Mouse (Mus musculus): Measurements from ENCODE around the gene Ank3.

Ank3 gene

GRCm38 (mm10) chr10:69485191-69485786, 86.7 kb downstream of the Ank3 start:
- DNase-seq, result no peak

- no peak for DNase-seq
Observed at GRCm38 (mm10) chr10:69490182-69490581, 91.6 kb downstream of the Ank3 start.

- no peak for DNase-seq
Observed at GRCm38 (mm10) chr10:69491975-69492374, 93.4 kb downstream of the Ank3 start.

GRCm38 (mm10) chr10:69497382-69497781, 98.8 kb downstream of the Ank3 start:
- DNase-seq, result no peak

- peak; percentile 82 for DNase-seq
Observed at GRCm38 (mm10) chr10:69500171-69500860, 101.7 kb downstream of the Ank3 start.

DNA sequence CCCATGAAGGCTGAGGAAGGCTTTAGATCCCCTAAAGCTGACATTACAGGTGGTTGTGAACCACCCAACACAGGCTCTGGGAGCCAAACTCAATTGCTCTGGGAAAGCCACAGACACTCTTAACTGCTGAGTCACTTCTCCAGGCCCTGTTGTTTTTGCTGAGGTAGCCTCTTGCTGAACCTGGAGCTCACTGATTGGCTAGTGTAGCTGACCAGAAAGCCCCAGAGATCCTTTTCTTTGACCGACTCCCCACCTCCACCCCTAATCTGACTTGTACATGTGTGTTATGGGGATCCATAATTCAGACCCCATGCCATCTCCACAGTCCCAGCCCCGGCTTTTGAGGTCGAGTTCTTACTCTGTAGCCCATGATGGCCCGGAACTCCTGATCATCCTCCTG, 105.2 kb downstream of the Ank3 start:
- no peak for DNase-seq

- no peak for DNase-seq
Observed at GRCm38 (mm10) chr10:69507719-69508118, 109.1 kb downstream of the Ank3 start.

DNA sequence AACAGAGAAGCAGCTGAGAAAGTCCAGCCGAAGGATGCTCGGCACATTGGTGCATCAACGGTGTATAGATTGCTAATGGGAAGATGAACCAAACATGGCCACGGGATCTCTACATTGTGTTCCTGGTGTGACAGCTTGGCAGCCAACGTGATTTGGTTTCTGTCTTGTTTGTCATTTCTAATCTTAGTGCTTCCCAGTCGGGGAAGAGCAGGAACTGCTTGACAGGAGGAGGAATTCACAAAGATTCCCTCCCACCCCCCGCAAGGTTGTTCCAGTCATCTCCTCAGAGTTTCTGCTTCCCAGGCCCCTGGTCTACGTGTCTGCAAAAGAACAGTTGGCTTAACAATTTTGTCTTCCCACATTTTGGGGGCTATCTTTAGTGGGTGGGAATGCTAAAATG, 111.8 kb downstream of the Ank3 start:
- no peak for DNase-seq

DNA sequence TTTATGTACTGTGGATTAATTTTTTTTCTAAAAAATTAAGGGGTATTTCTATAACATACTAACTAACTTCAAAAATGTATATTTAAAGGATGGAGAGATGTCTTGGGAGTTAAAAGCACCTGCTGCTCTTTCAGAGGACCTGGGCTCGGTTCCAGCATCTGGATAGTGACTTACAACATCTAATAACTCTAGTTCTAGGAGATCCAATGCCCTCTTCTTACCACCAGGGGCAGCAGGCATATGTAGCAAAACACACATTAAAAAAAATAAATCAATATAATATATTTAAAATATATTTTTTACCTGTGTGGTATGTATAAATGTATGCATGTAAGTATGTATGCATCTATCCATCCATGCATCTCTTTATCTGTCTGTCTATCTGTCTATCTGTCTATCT, 112.7 kb downstream of the Ank3 start:
- DNase-seq, result no peak

GRCm38 (mm10) chr10:69521977-69522376, 123.4 kb downstream of the Ank3 start:
- DNase-seq, result no peak

- DNase-seq, result no peak
Observed at GRCm38 (mm10) chr10:69523202-69523601, 124.6 kb downstream of the Ank3 start.

DNA sequence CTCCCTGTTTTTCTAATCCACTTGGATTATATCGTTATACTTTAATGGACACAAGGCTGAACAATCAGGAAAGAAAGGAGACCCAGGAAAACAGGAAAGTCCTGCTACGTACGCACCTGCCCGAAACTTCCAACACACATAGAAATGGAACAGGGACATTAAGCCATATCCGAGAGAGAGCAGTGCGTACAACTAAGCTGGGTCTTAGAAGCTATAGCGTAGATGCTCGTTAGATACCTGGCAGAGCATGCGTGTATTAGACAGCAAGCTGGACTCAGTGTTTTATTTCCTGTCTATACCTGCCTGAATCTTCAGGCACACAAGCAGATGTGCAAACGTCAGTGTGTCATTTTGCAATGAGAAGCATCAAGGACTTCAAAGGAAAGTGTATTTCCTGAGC, 128.7 kb downstream of the Ank3 start:
- DNase-seq, result no peak

DNA sequence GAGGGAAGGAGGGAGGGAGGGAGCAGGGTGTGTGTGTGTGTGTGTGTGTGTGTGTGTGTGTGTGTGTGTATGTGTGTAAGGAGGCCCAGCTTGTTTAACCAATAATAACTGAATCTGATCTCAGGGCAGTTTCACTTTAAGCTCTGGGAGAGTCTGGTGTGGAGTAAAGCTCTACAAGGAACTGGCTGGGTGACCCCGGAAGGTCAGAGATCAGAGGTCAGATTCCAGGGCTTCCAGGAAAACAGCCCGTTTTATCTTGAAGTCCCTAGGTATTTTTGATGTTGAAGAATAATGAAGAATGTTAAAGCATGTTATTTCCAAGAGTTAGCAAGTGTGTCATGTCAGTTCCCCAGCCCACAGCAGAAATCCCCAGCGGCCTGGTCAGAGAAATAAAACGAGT, 130.2 kb downstream of the Ank3 start:
- peak; percentile 44 for DNase-seq

GRCm38 (mm10) chr10:69530326-69530725, 131.8 kb downstream of the Ank3 start:
- no peak for DNase-seq

DNA sequence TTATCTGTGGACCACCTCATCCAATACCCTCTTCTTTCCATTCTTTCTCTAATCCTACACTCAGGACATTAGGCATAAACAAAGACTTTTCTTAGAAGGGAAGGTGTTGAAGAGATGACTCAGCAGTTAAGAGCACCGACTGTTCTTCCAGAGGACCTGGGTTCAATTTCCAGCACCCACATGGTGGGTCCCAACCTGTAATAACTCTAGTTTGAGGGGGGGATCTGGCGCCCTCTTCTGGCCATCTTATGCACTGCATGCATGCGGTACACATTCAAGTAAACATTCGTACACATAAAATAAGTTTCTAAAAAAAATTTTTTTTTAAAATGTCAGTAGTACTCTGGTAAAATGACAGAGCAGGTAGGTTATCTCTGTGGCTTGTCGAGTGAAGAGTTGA, 133.0 kb downstream of the Ank3 start:
- DNase-seq, result no peak

DNA sequence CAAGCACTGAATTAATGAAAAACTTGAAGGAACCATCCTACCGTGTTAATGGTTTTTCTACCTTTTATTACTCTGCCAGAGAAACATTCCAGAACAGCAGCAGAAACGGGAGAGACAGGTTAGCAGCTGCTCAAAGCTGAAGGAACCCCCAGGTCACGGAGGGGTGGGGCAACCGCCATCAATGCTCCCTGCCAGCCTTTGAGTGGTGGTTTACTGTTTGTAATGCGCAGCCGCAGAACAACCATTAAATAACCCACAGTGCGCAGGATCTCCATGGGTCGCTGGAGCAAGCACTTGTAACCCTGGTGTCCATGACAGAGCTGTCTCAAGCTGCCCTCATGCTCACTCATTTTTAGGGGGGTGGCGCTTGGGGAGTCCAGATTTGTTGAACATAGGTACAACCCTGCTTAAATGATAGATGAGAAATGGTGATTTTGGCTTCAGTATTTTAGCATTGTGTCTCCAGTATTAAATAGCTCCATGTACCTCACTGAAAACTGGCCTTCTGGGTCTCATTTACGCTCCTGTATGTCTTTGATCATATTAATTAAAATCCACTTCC, 133.7 kb downstream of the Ank3 start:
- no peak for DNase-seq

- DNase-seq, result peak; percentile 85
Observed at GRCm38 (mm10) chr10:69533505-69534388, 135.2 kb downstream of the Ank3 start.

DNA sequence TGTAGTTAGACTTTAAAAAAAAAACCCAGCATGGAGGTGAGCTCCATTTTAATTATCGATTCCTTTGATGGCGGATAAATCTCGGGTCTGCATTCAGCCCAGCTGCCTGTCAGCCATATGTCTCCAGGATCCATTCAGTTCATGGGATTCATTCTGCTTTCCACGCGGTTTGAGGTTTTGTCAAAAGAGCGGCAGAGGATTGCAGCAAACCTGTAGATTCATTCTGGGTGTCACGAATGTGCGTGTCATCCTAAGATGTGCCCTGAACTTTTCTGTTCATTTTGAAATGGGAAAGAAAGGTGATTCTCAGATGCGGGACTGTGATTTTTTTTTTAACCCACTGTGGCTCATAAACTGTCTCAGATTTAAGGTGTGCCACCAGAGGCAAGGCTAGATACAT, 136.1 kb downstream of the Ank3 start:
- DNase-seq, result peak; percentile 43

DNA sequence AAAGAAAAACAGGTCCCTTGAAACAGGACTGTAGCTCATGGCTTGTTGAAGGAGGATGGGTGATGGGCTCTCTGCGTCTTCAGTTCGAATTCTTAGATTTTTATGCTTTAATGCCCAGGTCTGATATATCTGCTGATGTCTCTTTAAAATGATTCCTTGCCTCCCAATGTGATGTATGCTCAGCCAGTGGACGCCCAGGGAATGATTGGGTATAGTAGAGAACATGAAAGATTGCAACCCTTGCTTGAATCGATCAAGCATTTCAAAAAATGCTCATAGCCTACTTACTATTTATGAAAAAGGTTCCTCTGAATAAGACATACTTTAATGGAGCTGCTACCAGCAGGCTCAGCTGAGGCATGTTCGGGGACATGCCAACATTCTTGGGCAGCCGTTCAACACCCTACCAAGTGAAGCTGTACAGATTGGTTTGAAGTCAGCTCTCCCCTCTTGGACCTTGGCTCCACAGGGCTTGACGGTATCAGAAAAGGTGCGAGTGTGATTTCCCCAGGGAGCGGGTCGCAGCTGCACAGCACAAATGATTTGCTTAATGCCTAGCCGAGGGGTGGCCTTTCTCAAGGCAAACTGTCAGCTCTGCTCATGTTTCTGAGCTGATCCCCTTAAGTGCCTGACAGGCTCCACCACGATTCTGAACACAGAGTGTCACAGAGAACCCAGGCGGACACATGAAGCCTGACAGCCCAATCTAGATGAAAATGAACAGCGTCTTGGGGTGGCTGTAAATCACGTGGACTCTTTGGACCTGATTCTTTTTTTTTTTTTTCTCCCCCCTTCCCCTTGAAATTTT, 136.8 kb downstream of the Ank3 start:
- peak; percentile 66 for DNase-seq

DNA sequence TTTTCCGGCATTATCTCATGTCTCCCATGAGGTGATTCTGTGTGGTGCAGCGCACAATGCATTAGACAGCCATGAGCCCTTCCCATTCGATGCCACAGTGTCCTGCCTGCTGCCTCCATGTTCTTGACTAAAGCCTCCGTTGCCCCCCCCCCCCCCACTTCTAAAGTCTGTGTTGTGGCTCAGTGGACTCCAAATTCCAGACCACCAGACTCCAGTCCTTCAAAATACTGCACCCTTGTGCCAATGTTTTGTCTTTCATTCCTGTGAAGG, 137.3 kb downstream of the Ank3 start:
- DNase-seq, result no peak

GRCm38 (mm10) chr10:69536372-69537075, 138.0 kb downstream of the Ank3 start:
- no peak for DNase-seq

GRCm38 (mm10) chr10:69538236-69538635, 139.7 kb downstream of the Ank3 start:
- DNase-seq, result no peak
